Mouse (Mus musculus) olfactory bulb, adult 2 months (tissue): Measurements from ENCODE around the gene Men1.

Experiments
- CTCF ChIP-seq: fragments of 200-500 bp; IDR thresholded peaks from 2 replicates; pipeline ENCODE4 v1.5.1; 2012; ENCODE audit warnings: low read depth, mild to moderate bottlenecking, low read length, moderate library complexity; ENCODE audit not compliant: insufficient read depth
- POLR2A ChIP-seq: fragments of 200-500 bp; IDR thresholded peaks from 2 replicates; pipeline ENCODE4 v1.6.1; 2012; ENCODE audit warnings: mild to moderate bottlenecking, low read depth, low read length, moderate library complexity; ENCODE audit not compliant: insufficient read depth

DNA sequence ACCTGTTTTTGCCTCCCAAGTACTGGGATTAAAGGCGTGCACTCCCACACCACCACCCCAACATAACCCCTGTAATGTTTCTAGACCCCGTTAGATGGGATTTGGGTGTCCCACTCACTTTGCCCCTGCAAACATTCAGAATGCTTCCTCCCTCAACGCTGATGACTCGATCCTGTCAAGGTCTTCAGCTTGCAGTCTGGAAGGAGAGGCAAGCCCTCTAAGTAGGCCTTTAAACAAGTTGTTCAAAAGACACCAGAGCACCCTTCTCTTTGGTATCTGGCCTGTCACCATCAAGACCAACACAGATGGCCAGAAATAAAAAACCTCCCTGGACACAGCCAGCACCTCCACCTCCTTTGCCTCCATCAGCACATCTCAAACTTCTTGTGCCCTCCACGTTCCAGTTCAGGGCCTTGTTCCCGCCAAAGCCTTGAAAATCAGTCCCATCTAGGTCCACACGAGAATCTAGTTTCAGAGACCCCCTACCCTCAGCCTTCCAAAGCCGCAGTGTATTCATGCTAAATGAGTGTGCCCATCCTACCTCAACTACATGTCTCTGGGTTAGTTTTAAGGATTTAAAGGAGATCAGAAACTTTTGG, 29.2 kb upstream of the Men1 start:
- TF ChIP-seq POLR2A (no peak), CTCF (no peak)
